Mouse (Mus musculus): Measurements from ENCODE around the gene Hes6.

DNA sequence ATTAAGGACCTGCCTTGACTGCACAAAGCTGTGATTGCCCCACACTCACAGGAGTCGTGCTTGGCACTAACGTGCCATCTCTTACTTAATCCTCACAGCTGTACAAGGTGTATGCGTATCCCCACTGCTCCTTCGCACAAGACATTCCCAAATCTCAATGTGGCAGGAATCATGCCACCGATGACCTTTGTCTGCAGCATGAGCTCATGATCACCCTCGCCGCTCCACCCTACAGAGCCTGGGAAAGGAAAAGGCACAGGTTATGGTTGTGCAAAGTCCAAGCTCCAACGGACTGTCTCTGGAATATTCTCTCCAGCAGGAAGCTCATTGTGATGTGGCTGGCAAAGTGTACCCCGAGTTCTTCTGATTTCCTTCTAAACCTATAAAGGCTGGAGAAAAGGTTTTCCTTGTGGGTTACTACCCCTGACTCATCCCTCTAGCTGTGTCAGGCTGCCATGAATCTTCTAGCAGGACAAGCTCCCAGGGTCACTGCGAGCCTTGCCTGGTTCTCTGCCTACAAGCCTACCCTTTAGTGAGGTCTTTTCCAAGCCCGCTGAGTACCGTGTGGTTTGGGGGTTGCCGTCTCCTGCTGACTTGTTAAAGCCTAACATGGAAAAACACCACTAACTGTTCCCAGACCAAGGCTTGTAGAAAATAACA, 49.6 kb upstream of the Hes6 start:
- TF ChIP-seq POLR2A (IDR thresholded peaks at IDR 0.05; ENCODE audit: control insufficient read depth, extremely low read depth, insufficient read depth, low read length, poor library complexity) = no peak
- TF ChIP-seq CTCF (IDR thresholded peaks at IDR 0.05; ENCODE audit: borderline replicate concordance, control insufficient read depth, extremely low read depth, insufficient read depth, low read length, poor library complexity) = no peak
